Mouse (Mus musculus): ENCODE measurements around the gene Arhgap10.

The Arhgap10 gene

GRCm38 (mm10) chr8:77445642-77446041 is 72.1 kb downstream of the Arhgap10 start:
- no peak for TF ChIP-seq GATA4 (IDR thresholded peaks at IDR 0.05; ENCODE audit: insufficient replicate concordance, low read length)

DNA sequence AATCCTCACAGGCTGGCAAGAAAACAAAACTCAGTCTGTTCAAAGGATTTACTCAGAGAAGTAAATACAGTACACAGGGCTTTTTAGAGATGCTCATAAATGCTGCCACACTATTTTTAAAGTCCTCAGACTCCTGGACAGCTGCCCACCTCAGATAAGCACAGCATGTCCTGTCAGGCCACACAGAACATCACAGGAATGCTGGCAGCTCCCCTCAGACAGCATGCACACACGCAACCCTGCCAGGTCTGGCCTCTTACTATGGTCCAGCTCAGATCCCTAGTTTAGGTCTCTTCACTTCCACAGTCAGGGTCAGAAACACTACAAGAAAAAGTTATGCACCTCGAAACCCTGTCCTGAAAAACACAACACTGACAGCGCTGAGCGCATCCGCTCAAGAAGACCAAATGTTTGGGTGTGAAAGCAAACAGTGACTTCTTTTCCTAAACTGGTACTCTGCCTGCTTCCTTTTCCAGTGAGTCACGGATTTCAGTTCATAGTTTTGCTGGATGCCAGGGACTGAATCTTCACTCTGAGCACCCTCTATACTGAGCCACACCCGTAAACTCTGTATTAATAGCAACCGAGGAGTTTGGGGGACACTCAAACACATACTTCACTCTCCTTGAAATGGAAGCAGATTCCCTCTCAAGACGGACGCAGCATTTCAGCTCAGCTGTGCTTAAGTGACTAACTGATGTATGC is 73.4 kb downstream of the Arhgap10 start:
- TF ChIP-seq GATA4 (IDR thresholded peaks at IDR 0.05; ENCODE audit: insufficient replicate concordance, low read length): no peak

DNA sequence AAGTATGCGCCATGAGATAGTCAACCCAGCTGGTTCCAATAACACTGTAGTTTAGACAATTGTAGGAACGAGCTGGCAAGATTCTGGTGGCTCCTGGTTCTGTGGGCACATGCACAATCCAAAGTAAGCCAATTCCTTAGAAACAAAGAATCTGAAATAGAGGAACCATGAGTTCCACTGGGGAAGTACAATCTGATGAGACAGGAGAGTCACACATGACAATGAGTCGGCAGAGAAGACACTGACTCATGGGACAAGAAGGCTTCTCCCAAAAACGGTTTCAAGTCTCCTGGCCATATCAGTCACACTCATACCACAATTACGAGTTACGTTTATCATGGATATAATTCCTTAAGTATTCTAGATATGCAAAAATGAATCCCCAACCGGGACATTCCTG is 75.3 kb downstream of the Arhgap10 start:
- TF ChIP-seq GATA4 (IDR thresholded peaks at IDR 0.05; ENCODE audit: insufficient replicate concordance, low read length): no peak

DNA sequence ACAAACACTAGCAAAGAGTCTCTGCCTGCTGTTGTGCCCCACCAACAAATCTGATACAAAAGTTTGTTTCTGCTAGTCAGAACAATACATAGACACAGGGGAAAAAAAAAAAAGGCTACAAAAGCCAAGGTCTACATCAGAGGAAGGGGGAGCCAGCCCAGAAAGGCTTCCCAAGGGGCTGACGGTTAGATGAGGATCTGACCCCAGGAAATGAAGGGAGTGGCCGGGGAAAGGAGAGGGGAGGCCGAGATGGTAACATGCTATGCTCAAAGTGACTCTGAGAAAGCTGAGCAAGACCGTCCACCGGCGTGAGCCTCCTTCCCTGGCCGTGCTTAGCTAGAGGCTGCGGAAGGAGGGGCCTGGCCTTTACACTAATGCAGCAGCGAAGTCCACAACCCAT is 76.8 kb downstream of the Arhgap10 start:
- TF ChIP-seq GATA4 (IDR thresholded peaks at IDR 0.05; ENCODE audit: insufficient replicate concordance, low read length): no peak

GRCm38 (mm10) chr8:77440324-77440880 is 77.4 kb downstream of the Arhgap10 start:
- TF ChIP-seq GATA4 (IDR thresholded peaks at IDR 0.05; ENCODE audit: insufficient replicate concordance, low read length): no peak

DNA sequence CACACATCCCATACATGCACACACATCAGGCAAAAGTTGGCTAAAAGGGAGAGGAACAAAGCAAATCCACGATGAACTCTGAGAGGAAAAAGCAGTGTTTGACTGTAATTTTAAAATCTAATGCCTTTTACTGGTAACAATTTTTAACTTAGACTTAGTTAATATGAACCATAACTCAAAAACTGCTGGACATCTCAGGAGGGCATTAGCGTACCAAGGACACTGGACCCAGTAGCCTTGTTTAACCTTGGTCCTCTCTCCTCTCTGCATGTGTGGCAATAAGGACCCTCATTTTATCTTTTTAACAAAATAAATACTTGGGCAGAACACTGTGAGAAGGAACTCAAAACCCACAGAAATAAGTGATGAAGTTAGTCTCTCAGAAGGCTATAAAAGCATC is 78.1 kb downstream of the Arhgap10 start:
- TF ChIP-seq GATA4 (IDR thresholded peaks at IDR 0.05; ENCODE audit: insufficient replicate concordance, low read length): no peak

GRCm38 (mm10) chr8:77437807-77438493 is 79.8 kb downstream of the Arhgap10 start:
- no peak for TF ChIP-seq GATA4 (IDR thresholded peaks at IDR 0.05; ENCODE audit: insufficient replicate concordance, low read length)

- no peak for TF ChIP-seq GATA4 (IDR thresholded peaks at IDR 0.05; ENCODE audit: insufficient replicate concordance, low read length)
These were observed 81.5 kb downstream of the Arhgap10 start for GRCm38 (mm10) chr8:77436013-77436990.

- no peak for TF ChIP-seq GATA4 (IDR thresholded peaks at IDR 0.05; ENCODE audit: insufficient replicate concordance, low read length)
These were observed 84.5 kb downstream of the Arhgap10 start for GRCm38 (mm10) chr8:77433221-77433620.

- TF ChIP-seq GATA4 (IDR thresholded peaks at IDR 0.05; ENCODE audit: insufficient replicate concordance, low read length): no peak
These were observed 85.0 kb downstream of the Arhgap10 start for GRCm38 (mm10) chr8:77432726-77433125.

DNA sequence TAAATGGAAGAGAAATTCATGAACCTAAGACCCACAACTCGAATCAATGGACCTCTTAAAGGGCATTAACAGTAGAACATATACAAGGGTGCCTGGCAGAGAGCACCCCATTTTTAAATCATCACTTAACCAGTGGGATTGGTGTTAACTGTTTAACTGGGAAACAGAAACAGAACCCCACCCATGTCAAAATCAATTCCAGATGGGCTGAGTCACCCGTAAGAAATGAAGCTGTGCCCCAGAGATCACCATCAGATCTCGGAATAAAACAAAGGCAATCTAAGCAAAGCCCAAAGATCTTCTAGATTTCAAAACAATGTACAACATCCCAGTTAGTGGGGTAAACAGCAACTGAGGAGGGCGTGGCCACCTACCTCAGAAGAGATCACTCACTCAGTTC is 89.3 kb downstream of the Arhgap10 start:
- no peak for TF ChIP-seq GATA4 (IDR thresholded peaks at IDR 0.05; ENCODE audit: insufficient replicate concordance, low read length)

- no peak for TF ChIP-seq GATA4 (IDR thresholded peaks at IDR 0.05; ENCODE audit: insufficient replicate concordance, low read length)
These were observed 89.7 kb downstream of the Arhgap10 start for GRCm38 (mm10) chr8:77428015-77428414.

- no peak for TF ChIP-seq GATA4 (IDR thresholded peaks at IDR 0.05; ENCODE audit: insufficient replicate concordance, low read length)
These were observed 90.3 kb downstream of the Arhgap10 start for GRCm38 (mm10) chr8:77427438-77427837.

DNA sequence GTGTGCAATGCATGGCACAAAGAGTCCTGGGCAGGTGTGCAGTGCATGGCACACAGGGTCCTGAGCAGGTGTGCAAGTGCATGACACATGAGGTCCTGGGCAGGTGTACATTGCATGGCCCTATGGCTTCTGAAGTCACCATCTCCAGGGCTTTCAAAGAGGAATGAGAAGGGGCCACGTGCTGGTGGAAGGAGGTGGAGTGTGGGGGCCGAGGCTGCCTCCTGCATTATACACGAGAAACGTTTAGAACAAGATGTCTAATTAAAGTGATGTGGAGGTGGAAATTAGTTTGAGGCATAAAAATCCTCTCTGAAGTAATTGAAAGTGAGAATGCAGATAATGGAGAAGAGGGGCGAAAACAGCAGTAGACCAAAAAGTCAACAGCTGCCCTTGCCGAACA is 93.9 kb downstream of the Arhgap10 start:
- no peak for TF ChIP-seq GATA4 (IDR thresholded peaks at IDR 0.05; ENCODE audit: insufficient replicate concordance, low read length)

DNA sequence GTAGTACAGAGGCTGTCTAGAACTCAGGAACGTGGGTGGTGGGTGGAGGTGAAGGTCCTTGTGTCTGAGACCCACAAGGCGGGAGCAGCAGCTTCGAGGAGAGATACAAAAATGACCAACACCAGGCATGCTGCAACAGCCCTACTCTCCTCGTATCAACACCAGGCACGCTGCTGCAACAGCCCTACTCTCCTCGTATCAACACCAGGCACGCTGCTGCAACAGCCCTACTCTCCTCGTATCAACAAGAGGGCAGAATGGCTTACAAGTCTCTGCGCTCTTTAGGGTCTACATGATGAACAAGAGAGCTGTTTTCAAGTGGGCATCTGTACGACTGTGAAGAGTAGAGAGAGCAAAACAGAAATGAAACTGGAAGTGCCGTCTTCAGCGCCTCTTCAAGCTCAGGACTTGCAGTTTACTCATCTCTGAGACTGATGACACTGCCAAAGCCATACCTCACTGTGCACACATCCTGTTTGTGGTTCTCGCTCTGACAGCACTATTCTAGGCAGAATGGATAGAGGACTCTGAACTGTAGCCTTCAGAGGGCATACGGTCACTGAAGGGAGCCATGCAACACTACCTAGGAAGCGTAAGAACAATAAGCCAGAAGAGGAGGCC is 95.0 kb downstream of the Arhgap10 start:
- TF ChIP-seq GATA4 (IDR thresholded peaks at IDR 0.05; ENCODE audit: insufficient replicate concordance, low read length): no peak
